ENCODE assay signal across 8 mouse cellular contexts in genomic region chr14:121037276-121037675, GRCm38 (mm10). TPM values are rescaled to one million over a fixed set of nuclear protein-coding genes. Genes with fewer than 3 reads are reported as not detected.
DNase-seq lines count a peak whose midpoint lies in the region; ATAC-seq and TF ChIP-seq lines count a peak whose summit lies in the region.

No protein-coding gene starts in this region.

- H3K36me3 ChIP-seq in forebrain, postnatal 0 days (ENCODE audit: insufficient read depth): no peaks in the 10 kb centered on the region
- no peaks in the 10 kb centered on the region for H3K36me3 ChIP-seq in liver, embryonic 13.5 days

- H3K4me2 ChIP-seq in forebrain, postnatal 0 days (ENCODE audit: low read depth): peak overlapping the region; percentile 90
- H3K4me2 ChIP-seq in liver, embryonic 13.5 days: peak overlapping the region; percentile 66

- ATAC-seq in forebrain, postnatal 0 days: no peak
- ATAC-seq in liver, embryonic 13.5 days (ENCODE audit: low read depth): no peak

- DNase-seq in right cerebral cortex, adult 18-20 months: peak; percentile 41
- no peak for DNase-seq in right cerebral cortex, postnatal 10 days (ENCODE audit: low spot score in 2 of 2)
- no peak for DNase-seq in forebrain, postnatal 0 days
- DNase-seq in liver, embryonic 13.5 days: no peak
- no peak for DNase-seq in spleen, postnatal 4 days (ENCODE audit: low spot score in 2 of 2)
- DNase-seq in cerebellum, adult 9-11 months: no peak
- no peak for DNase-seq in frontal cortex, postnatal 36 days (ENCODE audit: low spot score in 2 of 2)
- DNase-seq in urinary bladder, postnatal 14 days (ENCODE audit: low spot score): no peak

- no peaks in the 10 kb centered on the region for H3K9me3 ChIP-seq in forebrain, postnatal 0 days (ENCODE audit: low read length)
- no peaks in the 10 kb centered on the region for H3K9me3 ChIP-seq in liver, embryonic 13.5 days (replicated peaks)

- H3K4me1 ChIP-seq in forebrain, postnatal 0 days (ENCODE audit: insufficient read depth): peaks cover 24% of the 10 kb centered on the region
- H3K4me1 ChIP-seq in liver, embryonic 13.5 days (replicated peaks): peaks cover 17% of the 10 kb centered on the region

- H3K4me3 ChIP-seq in forebrain, postnatal 0 days (ENCODE audit: low read depth, low read length): peak overlapping the region; percentile 81
- peak overlapping the region; percentile 62 for H3K4me3 ChIP-seq in liver, embryonic 13.5 days (replicated peaks)

- peak overlapping the region; percentile 98 for H3K9ac ChIP-seq in forebrain, postnatal 0 days
- H3K9ac ChIP-seq in liver, embryonic 13.5 days: no peak overlapping the region

- 8% methylated on average over 7 of the region's 7 CpGs for WGBS in forebrain, postnatal 0 days
- 25% methylated on average over 7 of the region's 7 CpGs for WGBS in liver, embryonic 13.5 days (ENCODE audit: insufficient replicate concordance)

- no peaks in the 10 kb centered on the region for H3K27me3 ChIP-seq in forebrain, postnatal 0 days (ENCODE audit: insufficient read depth, low read length)
- peaks cover 51% of the 10 kb centered on the region for H3K27me3 ChIP-seq in liver, embryonic 13.5 days

- H3K27ac ChIP-seq in forebrain, postnatal 0 days (ENCODE audit: low read depth, low read length): peak overlapping the region; percentile 92
- H3K27ac ChIP-seq in liver, embryonic 13.5 days: no peak overlapping the region

- no peak for TF ChIP-seq CTCF in forebrain, postnatal 0 days (IDR thresholded peaks at IDR 0.05; ENCODE audit: low read depth)

RNA-seq across cellular contexts. Expression of gene Farp1, which starts 2.3 kb away (rescaled TPM):
- 88.9 and 120 TPM in 2 replicates for total RNA-seq in forebrain, postnatal 0 days (2014; rRNA removed)
- polyA plus RNA-seq in forebrain, postnatal 0 days (2015; fragmentation: Nextera tagmentation; extraction: Ambion mirVana): 31.6 and 48.3 TPM in 2 replicates
- 3.4 and 4.0 TPM in 2 replicates for polyA plus RNA-seq in liver, embryonic 13.5 days (2015; fragmentation: Nextera tagmentation; extraction: Ambion mirVana)
